Mouse (Mus musculus) thymus, postnatal 10 days (tissue): ENCODE results near the gene Taok3.

Source experiments
- DNase-seq, 2 experiments: peaks; one replicate each; pipeline ENCODE4 v3.0.0; 2021; ENCODE audit warnings: low spot score in 2 of 2

Taok3 gene

GRCm38 (mm10) chr5:117178486-117178885 lies 58.6 kb downstream of the Taok3 start:
- peak; percentile 9 to 15 for DNase-seq

GRCm38 (mm10) chr5:117181921-117182320 lies 62.0 kb downstream of the Taok3 start:
- no peak for DNase-seq

- no peak for DNase-seq
These were observed 62.5 kb downstream of the Taok3 start for GRCm38 (mm10) chr5:117182411-117182810.

- DNase-seq = no peak
These were observed 64.9 kb downstream of the Taok3 start for GRCm38 (mm10) chr5:117184832-117185231.

- peak in 1 of 2 experiments; percentile 19 for DNase-seq
These were observed 65.7 kb downstream of the Taok3 start for GRCm38 (mm10) chr5:117185673-117186072.

- no peak for DNase-seq
These were observed 72.1 kb downstream of the Taok3 start for GRCm38 (mm10) chr5:117192061-117192460.

- DNase-seq = no peak
These were observed 73.8 kb downstream of the Taok3 start for GRCm38 (mm10) chr5:117193748-117194147.

- no peak for DNase-seq
These were observed 74.7 kb downstream of the Taok3 start for GRCm38 (mm10) chr5:117194672-117195071.

- no peak for DNase-seq
These were observed 76.6 kb downstream of the Taok3 start for GRCm38 (mm10) chr5:117196551-117196950.

- no peak for DNase-seq
These were observed 78.5 kb downstream of the Taok3 start for GRCm38 (mm10) chr5:117198390-117198789.

- no peak for DNase-seq
These were observed 87.4 kb downstream of the Taok3 start for GRCm38 (mm10) chr5:117207286-117207685.

GRCm38 (mm10) chr5:117214016-117214415 lies 94.1 kb downstream of the Taok3 start:
- DNase-seq = no peak

- DNase-seq = no peak
These were observed 111.1 kb downstream of the Taok3 start for GRCm38 (mm10) chr5:117231059-117231458.

GRCm38 (mm10) chr5:117236540-117236939 lies 116.6 kb downstream of the Taok3 start:
- no peak for DNase-seq

- DNase-seq = no peak
These were observed 119.2 kb downstream of the Taok3 start for GRCm38 (mm10) chr5:117239106-117239505.

GRCm38 (mm10) chr5:117240321-117240731 lies 120.4 kb downstream of the Taok3 start:
- DNase-seq = no peak

GRCm38 (mm10) chr5:117240761-117241322 lies 120.9 kb downstream of the Taok3 start:
- DNase-seq = no peak

GRCm38 (mm10) chr5:117241935-117242531 lies 122.1 kb downstream of the Taok3 start:
- DNase-seq = no peak

- DNase-seq = no peak
These were observed 122.9 kb downstream of the Taok3 start for GRCm38 (mm10) chr5:117242671-117243478.

- no peak for DNase-seq
These were observed 125.2 kb downstream of the Taok3 start for GRCm38 (mm10) chr5:117245170-117245569.

- no peak for DNase-seq
These were observed 128.4 kb downstream of the Taok3 start for GRCm38 (mm10) chr5:117248351-117248750.

GRCm38 (mm10) chr5:117250796-117251195 lies 130.9 kb downstream of the Taok3 start:
- DNase-seq = no peak

- no peak for DNase-seq
These were observed 131.8 kb downstream of the Taok3 start for GRCm38 (mm10) chr5:117251763-117252162.
